Mouse (Mus musculus) embryonic stem cell, embryonic (primary cell): ENCODE data around the gene Zfp644.

Experiments used
- CTCF ChIA-PET, 4 experiments: fragments of 300-600 bp in 2 of 4; fragments of 350-600 bp in 2 of 4; sonication (Branson Sonifier 250); formaldehyde crosslinking; loops; one replicate each; lab custom pipeline; 2022; ENCODE audit warnings: inconsistent platforms in 2 of 4; lab: Charles Lee
- POLR2A ChIA-PET, 4 experiments: fragments of 300-600 bp in 2 of 4; fragments of 350-600 bp in 2 of 4; sonication (Branson Sonifier 250); formaldehyde crosslinking; loops; one replicate each; lab custom pipeline; 2022; ENCODE audit warnings: antibody characterized with exemption in 4 of 4, inconsistent platforms in 1 of 4; lab: Charles Lee

The Zfp644 gene

DNA sequence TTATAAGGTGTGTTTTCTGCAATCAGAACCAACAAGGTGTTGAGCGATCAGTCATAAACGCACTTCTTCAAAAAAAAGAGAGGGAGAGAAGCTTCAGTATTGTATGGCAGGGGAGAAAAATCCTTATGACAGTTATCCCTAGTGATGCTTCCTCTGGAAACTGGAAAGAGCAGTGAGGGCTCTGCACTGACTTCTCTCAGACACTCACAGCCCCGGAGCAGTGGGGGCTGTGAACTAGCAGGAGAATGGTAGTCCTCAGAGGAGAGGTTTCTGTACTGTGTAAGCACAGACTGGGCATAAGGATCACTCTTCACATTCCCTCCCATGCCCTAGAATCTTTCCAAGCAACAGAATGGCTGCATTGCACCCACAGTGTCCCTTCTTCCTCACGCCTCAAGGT lies 122.0 kb downstream of the Zfp644 start:
- CTCF ChIA-PET, result interaction anchor here (0.5 to 1.9 kb wide), 13 partner anchors 9 to 1298 kb away, joined by 3 to 11 read pairs (median 4); no protein-coding TSS in a partner anchor
- POLR2A ChIA-PET, result interaction anchor here (0.6 to 1.9 kb wide), 24 partner anchors 9 to 1744 kb away, joined by 3 to 12 read pairs (median 3); no protein-coding TSS in a partner anchor

DNA sequence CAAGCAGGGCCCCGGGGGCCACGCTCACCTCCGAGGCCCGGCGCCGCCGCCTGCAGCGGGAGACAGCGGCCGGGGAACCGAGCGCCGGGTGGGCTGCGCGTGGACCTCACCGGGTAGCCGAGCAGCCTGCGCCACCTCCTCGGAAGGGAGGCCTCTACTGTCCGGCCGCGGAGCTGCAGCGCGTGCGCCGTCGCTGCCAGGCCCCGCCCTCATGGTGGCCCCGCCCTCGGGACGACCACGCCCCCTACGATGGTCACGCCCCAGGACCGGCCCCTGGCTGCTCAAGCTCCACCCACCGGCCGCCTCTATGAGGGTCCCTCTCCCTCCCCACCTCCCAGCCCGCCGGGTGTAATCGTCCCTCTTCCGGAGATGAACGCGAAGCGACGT lies 122.5 kb downstream of the Zfp644 start:
- POLR2A ChIA-PET, result interaction anchor here (0.6 to 1.9 kb wide), 26 partner anchors 9 to 785 kb away, joined by 3 to 12 read pairs (median 3); no protein-coding TSS in a partner anchor
- CTCF ChIA-PET, result interaction anchor here (0.5 to 1.9 kb wide), 15 partner anchors 8 to 1298 kb away, joined by 3 to 11 read pairs (median 4); no protein-coding TSS in a partner anchor

DNA sequence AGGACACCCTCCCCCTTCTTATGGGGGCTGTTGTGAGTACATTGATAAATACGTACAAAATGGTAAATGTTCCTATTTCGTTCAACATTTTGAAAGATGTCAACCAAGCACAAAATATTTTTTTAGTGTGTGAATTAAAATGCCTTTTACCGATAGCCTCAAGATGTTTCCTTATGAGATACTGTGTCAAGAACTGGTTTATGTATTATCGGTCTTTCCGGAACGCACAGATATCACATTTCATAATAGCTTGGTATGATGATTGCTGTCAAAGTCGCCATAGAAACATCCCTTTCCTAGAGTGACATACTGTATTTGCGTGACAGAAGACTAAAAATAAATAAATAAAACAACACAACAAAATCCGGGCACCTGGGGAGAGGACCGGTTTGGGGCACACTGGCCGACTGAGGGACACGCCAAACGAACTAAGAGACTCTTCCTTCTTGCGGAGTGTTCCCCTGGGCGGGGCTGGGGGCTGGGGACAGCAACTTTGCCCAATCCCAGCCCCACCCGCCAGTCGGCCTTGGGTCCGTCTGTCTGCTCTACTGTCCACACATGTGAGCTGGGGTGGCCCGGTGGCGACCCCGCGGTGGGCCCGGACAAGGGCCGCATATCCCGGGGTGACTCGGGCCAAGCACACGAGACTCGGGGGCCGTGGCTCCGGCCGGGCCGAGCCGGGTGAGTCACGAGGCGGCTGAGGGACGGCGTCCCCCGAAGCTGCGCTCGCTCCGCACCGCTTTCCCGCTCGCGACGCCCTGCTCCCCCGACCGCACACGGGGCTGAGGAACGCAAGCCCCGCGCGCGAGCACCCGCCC lies 123.1 kb downstream of the Zfp644 start:
- ChIA-PET CTCF (interaction anchor here (0.6 to 1.9 kb wide), 11 partner anchors 11 to 209 kb away, joined by 3 to 11 read pairs (median 4); no protein-coding TSS in a partner anchor), POLR2A (interaction anchor here (0.7 to 1.9 kb wide), 20 partner anchors 10 to 786 kb away, joined by 3 to 12 read pairs (median 3); no protein-coding TSS in a partner anchor)
